Mouse (Mus musculus): Measurements from ENCODE around the gene Acss2.
"Not testable (repeated sequence)": the region's sequence is repeated elsewhere in the genome, so short reads cannot be mapped to it uniquely, and the experiment has no call there.

Gene Acss2

DNA sequence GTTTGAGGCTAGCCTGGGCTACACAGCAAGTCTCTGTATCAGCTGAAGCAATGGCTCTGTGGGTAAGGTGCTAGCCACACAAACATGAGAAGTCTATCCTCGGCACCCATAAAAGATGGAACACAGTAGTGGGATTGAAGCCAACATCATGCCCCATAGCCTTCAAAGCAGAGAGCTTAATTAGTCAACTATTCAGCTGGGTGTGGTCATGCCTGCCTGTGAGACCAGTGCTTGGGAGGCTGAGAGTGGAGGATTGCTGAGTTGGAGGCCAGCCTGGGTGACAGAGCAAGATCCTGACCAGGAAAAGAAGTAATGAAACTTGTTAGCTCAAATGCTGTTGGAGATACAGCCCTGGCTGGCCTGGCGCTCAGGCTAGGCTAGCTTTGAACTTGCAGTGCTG lies 73.1 kb downstream of the Acss2 start:
- DNase-seq (ENCODE audit: low spot score): no peak

DNA sequence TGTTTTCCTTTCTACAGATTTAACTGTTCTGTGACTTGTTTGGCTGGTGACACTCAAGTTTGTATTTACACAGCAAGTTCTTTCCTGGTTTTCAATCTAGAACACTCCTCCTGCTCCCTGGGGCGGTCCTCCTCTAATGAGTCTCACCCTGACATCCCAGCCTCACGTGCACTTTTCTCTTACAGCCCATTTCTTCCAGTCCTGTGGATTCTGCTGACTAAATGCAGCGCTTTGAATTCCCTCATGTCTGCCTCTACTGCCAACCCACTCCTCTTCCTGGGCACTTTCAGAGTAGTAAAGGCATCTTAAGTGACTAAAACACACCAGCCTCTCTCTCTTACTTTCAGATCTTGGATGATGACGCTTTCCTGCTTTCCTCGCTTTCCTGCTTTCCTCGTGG lies 73.9 kb downstream of the Acss2 start:
- DNase-seq (ENCODE audit: low spot score): no peak

DNA sequence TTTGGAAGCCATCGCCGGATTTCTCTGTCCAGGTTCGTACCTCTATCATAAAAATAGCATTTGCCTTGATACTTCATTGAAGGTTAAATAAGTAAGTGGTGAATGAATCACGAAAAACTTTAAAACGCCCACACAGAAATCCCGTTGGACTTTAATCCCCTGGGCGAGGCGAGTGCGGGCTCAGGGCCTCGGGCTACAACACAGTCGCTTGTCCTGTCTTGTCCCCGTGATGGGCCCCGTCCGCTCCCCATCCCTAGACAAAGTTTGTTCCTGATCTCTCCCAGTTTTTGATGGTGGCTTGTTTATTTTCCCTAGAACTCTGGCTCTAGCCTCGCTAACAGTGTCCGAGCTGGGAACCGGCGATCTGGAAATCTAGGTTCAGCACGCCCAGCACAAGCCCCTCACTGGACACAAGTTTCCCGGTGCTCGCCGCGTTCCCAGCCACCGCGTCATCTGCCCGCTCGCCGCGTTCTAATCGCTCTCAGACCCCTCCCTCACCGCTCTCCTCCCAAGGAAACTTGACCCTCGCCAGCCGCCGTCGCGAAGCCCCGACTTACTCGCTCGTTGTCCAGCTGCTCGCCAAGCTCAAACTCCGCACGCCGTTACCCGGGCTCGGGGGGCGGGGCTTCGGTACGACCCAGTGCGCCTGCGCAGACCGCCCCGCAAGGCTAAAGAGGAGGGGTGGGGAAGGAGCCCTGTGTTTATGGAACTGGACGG lies 74.5 kb downstream of the Acss2 start, which contains the start of gene Gss:
Gss (minus strand) TSS at position 674 of the 717 bp plus-strand sequence.
- peak; percentile 98 for DNase-seq (ENCODE audit: low spot score)

DNA sequence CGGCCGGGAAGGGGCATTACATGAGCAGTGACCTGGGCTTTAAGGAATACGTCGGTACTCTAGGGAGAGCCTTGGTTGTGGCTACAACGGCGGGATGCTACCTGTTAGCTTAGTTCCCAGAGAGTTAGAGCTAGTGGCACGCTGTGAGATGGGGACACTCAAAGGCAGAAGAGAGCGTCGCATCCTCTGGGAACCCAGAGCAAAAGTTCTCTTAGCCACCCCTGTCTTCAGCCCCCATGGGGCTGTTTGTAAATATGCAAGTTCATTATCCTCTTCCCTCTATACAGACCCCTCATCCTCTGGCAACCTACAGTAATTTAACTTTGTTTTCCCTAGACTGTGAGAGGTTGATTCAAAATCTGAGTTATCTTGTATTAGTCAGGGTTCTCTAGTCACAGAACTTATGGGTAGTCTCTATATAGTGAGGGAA lies 75.1 kb downstream of the Acss2 start:
- no peak for DNase-seq (ENCODE audit: low spot score)

DNA sequence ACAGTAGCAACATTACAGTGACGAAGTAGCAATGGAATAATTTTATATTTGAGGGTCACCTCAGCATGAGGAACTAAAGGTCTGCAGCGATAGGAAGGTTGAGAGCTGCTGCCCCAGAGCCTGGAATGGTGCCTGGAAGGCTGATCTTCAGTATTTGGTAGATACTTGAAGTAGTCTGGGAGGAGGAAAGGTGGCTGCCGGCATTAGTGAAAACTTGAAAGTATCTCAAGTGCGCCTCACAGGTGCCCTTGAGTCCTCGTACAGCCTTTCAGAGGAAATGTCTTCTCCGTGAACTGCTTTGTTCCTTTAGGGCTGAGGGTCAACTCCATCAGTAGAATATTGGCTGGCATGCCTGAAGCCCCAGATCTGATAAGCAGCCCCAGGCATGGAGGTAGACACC lies 77.8 kb downstream of the Acss2 start:
- no peak for DNase-seq (ENCODE audit: low spot score)

DNA sequence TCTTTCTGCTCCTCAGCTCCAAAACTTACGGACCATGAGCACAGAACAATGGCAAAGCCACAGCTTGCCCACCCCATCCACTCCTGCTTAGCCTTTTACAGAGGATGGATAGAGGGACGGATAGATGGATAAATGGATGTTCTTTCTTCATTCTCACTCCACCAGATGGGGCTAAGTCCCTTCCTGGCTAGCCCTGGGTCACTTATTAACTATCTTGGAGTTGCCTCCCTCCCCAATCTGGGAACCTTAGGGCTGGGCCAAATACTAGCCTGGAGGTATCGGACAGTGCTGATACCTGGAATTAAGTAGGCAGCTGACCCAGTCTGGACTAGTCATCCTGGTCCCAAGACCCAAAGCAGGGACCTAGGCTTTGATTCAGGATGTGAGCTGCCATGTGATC lies 86.0 kb downstream of the Acss2 start:
- no peak for DNase-seq (ENCODE audit: low spot score)

DNA sequence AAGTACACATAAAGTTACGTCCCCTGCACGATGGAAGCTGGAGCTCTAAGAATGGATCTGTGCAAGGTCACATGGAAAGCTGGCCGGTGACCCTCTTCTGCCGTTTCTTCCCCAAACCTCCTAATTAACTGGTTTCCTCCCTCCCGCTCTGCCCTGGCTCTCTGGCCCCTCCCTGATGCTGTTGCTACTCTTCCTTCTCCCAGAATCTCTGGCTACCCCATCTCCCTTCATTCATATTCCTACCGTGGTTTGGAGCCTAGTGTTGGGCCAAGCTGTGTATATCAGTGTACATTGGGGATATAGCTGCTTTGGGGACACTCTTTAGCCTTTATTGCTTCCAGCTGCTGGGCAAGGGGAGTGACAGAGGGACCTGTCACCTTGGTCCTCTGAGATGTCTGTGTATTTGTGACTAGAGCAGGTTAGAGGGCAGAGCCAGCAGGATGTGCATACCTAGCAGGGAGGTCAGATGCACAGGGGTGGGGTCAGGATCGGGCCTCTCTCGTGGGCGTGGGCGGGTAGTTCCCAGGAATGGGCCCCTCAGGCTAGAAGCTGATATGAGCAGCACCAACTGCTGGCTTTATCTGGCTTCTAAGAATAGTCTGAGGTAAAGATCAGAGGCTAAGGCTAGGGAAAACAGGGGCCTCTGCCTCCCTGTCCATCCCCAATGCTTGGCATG lies 87.0 kb downstream of the Acss2 start:
- no peak for DNase-seq (ENCODE audit: low spot score)

DNA sequence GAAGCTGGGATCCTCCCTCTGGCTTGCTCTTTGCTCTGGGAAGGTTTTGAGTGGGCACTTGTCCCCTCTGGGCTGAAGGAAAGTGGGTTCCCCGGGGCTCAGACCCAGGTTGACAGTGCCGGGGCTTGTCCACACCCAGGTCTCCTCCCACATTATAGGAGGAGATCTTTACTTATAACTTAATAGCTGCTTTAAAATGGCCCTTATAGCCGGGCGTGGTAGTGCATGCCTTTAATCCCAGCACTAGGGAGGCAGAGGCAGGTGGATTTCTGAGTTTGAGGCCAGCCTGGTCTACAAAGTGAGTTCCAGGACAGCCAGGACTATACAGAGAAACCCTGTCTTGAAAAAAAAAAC lies 87.5 kb downstream of the Acss2 start:
- DNase-seq (ENCODE audit: low spot score): not testable (repeated sequence)

DNA sequence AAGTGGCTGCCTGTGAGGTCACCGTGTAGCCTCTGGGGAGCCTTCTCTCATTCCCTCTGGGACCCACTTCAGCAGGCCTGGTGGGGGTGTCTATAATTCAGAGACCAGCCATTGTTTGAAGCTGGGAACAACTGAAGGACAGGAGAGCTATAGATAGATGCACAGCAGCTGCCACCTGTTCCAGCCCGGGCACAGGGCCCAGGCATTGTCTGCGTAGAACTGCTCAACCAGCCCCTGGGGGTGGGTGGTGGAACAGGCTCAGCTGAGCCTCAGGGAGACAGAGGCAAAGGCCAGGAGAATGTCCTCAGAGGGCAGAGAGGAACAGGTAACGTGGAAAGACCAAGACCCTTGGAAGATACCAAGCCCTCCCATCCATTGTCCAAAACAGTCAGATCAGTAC lies 88.6 kb downstream of the Acss2 start:
- no peak for DNase-seq (ENCODE audit: low spot score)

DNA sequence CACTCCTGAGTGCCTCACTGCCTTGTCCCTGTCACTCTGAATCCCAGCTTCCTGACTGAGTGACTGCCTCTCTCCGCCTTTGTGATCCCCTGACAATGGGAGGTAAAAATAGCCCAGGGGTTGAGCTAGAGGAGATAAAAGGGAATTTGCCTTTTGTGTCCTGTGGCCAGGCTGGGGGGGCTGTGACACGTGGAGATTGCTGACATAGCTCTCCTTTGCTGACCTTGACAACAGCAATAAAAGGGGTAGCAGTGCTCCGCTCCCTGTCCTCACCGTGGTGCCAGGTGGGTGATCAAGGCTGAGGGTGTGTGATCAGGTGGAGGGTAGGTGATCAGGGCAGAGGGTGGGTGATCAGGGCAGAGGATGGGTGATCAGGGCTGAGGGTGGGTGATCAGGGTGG lies 93.2 kb downstream of the Acss2 start, which contains the start of gene Myh7b:
Myh7b (plus strand) TSS at position 235 of the 400 bp plus-strand sequence.
- DNase-seq (ENCODE audit: low spot score): no peak

DNA sequence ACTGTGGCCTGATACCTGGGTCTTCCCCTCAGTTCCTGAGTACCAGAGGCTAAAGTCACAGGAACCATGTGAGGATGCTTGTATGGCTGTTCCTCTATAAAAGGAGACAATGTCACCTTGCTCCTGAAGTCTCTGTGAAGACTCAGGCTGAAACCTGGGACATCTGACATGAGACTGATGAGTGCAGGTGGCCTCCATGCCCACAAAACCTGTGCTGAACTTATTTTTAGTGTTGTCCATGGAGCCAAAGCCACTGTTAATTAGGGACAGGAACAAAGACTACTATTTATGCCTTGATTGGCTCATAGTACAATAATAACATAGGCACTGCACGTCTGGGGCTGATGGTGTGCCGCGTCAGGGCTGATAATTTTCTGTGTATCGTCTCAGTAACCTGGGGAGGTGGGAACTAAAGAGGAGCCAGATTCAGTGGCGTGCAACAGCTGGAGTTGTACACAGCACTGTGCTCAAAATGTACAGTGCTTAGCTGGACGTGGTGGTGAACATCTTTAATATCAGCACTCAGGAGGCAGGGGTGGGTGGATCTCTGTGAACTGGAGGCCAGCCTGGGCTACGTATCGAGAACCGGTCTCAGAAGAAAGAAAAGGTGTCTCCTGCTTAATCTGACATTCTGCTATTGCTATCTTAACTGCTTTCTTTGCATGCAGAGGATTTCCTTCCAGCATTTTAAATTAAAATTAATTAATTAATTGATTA lies 94.2 kb downstream of the Acss2 start:
- DNase-seq (ENCODE audit: low spot score): no peak

DNA sequence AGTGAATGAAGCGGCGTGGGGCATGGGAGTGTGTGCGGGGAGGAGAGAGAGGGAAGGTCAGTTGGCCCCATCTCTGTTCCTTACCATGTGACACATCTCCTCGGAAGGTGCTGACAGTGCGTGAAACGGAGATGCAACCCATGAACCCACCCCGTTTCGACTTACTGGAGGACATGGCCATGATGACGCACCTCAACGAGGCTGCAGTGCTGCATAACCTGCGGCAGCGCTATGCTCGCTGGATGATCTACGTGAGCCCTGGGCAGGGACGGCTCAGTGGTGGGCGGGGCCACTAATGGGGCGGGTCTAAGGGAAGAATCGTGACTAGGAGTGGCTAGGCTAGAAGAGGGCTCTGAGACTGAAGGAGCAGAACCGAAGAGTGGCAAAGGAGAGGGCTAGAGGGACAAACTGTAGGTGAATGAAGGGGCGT lies 95.6 kb downstream of the Acss2 start:
- DNase-seq (ENCODE audit: low spot score): peak; percentile 78

DNA sequence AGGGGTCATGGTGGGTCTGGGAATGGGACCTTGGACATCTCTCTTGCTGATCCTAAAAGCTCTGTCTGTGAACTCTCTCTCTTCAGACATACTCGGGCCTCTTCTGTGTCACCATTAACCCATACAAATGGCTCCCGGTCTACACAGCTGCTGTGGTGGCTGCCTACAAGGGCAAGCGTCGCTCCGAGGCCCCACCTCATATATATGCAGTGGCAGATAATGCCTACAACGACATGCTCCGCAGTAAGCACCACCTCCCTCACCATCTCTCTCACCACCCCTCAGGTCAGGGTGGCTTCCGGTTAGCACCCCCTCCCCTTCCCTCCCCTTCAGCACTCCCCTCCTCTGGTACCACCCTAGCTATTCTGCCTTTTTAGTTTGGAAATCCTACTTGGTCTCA lies 96.2 kb downstream of the Acss2 start:
- no peak for DNase-seq (ENCODE audit: low spot score)

DNA sequence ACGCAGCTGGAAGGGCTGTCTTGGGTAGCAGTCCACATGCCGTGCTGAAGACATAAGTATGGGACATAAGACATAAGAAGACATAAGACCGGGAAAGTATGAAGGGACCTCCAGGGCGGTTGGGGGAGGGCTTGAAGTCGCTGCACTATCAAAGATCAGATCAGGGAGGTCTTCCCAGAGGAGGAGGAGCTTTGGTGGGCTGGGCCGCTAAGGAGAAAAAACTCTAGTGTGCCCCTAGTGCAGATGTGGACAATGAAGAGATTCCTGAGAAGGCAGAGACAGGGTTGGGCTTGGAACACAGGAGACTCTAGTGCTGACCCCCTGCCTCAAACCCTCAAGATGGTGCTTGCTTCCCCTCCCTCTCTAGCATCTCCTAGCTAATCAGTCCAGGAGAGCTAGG lies 99.2 kb downstream of the Acss2 start:
- DNase-seq (ENCODE audit: low spot score): no peak

DNA sequence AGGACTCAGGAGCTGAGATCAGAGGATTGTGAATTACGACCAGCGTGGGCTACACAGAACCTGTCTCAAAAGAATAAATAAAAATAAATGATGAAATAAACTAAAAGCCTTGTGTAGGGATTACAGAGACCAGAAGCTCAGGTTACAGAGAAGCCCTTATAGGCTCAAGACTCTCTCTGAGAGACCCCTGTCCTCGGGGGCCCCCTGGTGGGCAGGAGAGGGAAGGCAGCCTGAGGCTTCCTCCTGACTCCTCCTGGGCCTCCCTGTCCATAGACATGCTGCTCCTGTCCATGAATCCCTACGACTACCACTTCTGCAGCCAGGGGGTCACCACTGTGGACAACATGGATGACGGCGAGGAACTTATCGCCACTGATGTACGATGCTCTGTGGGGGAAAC lies 102.1 kb downstream of the Acss2 start:
- DNase-seq (ENCODE audit: low spot score): peak; percentile 87

DNA sequence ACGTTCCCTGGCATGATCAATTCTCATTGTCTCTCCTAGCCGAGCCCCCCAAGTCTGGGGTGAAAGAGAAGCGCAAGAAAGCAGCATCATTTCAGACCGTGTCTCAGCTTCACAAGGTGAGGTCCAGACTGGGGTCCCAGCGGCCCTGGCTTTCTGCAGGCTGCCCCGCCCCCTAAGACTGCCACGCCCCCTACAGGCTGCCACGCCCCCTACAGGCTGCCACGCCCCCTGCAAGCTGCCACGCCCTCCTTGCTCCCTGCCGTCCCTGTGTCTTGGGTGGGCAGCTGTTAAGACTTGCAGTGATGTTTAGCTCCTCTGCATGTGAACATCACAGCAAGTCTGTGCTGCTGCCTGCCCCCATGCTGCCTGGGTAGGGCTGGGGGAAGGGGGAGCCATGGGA lies 104.9 kb downstream of the Acss2 start:
- DNase-seq (ENCODE audit: low spot score): no peak

DNA sequence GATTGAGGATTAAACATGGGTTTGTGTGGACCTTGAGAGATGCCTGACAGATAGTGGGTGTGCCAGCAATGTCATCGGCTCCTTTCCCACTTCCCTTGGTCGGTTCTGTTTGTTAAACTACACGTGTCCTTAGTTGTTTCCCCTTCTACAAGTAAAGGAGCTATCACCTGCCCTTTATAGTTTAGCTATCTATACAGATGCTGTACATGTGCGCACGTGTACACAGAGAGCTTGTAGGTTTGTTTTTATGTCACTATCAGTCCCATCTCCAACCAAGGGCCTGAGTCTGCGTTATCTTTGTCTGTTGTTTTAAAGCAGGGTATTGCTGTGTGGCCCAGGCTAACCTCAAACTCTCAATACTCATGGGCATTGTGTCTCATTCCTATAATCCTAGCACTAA lies 106.2 kb downstream of the Acss2 start:
- no peak for DNase-seq (ENCODE audit: low spot score)

DNA sequence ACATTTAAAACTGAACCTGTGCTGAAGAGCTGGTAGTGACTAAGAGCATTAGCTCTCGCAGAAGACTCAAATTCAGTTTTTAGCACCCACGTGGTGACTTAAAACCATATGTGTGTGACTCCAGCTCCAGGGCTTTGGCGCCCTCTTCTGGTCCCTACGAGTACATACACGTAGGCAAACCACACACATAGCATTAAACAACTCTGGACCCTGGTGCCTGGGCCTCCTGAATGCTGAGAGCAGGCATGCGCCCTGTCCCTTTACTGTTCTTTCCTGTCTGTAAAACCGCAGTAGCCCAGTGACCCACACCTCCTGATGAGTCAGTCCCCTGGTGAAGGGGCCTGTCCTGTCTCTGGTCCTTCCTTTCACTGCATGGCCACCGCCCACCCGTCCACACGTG lies 107.0 kb downstream of the Acss2 start:
- DNase-seq (ENCODE audit: low spot score): peak; percentile 80

DNA sequence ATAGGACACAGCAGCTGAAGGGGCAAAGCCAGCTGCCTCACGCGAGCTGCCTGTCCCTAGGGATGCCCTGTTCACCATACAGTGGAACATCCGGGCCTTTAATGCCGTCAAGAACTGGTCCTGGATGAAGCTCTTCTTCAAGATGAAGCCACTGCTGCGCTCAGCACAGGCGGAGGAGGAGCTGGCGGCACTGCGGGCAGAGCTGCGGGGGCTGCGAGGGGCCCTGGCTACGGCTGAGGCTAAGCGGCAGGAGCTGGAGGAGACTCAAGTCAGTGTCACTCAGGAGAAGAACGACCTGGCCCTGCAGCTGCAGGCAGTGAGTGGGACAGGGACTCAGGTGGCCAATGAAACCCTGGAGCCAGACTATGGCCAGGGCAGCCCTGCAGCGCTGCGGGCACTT lies 108.5 kb downstream of the Acss2 start:
- DNase-seq (ENCODE audit: low spot score): no peak

DNA sequence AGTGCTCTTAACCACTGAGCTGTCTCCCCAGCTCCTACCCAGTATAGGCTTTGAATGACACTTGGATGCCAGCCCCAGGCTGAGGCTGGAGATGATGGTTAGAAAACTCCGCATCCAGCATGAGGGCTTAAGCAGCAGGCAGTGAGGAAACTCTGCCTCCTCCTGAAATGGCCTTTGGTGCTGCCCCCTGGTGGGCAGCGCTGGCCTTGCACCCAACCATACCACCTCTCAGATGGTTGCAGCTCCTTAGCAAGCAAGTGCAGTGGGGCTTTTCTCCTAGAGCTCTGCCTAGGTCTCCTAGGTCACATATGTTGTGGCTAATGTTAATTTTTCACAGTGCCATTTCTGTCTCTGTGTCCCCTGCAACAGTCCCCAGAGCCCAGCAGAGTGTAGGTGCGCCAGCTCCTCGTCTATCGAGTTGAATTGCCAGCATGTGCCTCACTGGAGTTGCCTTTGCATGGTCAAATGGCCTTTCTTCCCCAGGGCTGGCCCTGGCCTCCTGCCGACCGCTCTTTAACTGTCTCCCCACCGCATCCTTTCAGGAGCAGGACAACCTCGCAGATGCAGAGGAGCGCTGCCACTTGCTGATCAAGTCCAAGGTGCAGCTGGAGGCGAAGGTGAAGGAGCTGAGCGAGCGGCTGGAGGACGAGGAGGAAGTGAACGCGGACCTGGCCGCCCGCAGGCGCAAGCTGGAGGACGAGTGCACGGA lies 109.4 kb downstream of the Acss2 start:
- peak; percentile 83 for DNase-seq (ENCODE audit: low spot score)

DNA sequence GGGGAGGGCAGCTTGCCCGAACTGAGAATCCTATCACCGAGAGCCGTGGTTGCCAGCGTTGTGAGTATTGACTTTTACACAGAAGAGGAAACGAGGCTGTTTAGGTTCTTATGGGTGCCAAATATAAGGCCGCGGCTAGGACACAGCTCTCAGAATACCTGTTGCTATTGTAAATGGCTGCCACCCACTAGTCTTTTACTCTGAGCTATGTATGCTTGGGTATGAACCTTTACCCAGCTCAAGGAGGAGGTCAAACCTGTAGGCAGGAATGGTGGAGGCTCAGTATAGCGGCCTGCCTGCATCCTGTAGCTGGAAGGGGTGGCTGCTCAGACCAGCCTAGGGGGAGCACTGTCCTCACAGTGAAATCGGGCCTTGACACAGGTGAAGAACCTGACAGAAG lies 110.4 kb downstream of the Acss2 start:
- DNase-seq (ENCODE audit: low spot score): no peak

DNA sequence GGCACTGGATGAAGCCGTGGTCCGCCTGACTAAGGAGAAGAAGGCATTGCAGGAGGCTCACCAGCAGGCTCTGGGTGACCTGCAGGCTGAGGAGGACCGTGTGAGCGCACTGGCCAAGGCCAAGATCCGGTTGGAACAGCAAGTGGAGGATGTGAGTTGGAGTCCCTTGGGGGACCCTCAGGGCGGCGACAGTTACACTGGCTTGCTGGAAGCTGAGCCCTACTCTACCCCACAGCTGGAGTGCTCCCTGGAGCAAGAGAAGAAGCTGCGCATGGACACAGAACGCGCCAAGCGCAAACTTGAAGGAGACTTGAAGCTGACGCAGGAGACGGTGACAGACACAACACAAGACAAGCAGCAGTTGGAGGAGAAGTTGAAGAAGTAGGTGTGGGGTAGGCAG lies 110.8 kb downstream of the Acss2 start:
- DNase-seq (ENCODE audit: low spot score): no peak
